Mouse (Mus musculus) erythroblast, adult 5-6 weeks (primary cell): ENCODE data around the gene Rorc. TPM values are rescaled to one million over a fixed set of nuclear protein-coding genes. Genes with fewer than 3 reads are reported as not detected.

Experiments used
- ATAC-seq: replicated peaks from 2 replicates; pipeline ENCODE4 v1.8.0; 2016; ENCODE audit warnings: moderate number of reproducible peaks, mild to moderate bottlenecking, moderate TSS enrichment, inconsistent platforms; ENCODE audit not compliant: poor library complexity, low FRiP score, severe bottlenecking
- total RNA-seq, 2 experiments: library from RNA; stranded (forward) in 1 of 2; stranded (reverse) in 1 of 2; fragments of 150-400 nt in 1 of 2; fragments of 200-764, 138-1000 nt in 1 of 2; gene quantifications; 2 replicates each; pipeline versions ENCODE4 v1.2.3 to v1.2.4; 2015 to 2017; ENCODE audit warnings: low replicate concordance in 2 of 2

Rorc gene
- total RNA-seq, 2 experiments from 2014 or later, result not detected

GRCm38 (mm10) chr3:94374636-94375035 is 2.0 kb downstream of the Rorc start:
- no peak for ATAC-seq

- no peak for ATAC-seq
Measured at GRCm38 (mm10) chr3:94375146-94375545, 2.6 kb downstream of the Rorc start.

- no peak for ATAC-seq
Measured at GRCm38 (mm10) chr3:94375861-94376260, 3.3 kb downstream of the Rorc start.

- ATAC-seq, result no peak
Measured at GRCm38 (mm10) chr3:94377028-94377923, 4.7 kb downstream of the Rorc start.

GRCm38 (mm10) chr3:94379831-94380510 is 7.4 kb downstream of the Rorc start:
- ATAC-seq, result no peak

- ATAC-seq, result no peak
Measured at GRCm38 (mm10) chr3:94382308-94382707, 9.7 kb downstream of the Rorc start.

- no peak for ATAC-seq
Measured at GRCm38 (mm10) chr3:94383476-94383875, 10.9 kb downstream of the Rorc start.

- ATAC-seq, result no peak
Measured at GRCm38 (mm10) chr3:94386671-94387070, 14.1 kb downstream of the Rorc start.

- ATAC-seq, result no peak
Measured at GRCm38 (mm10) chr3:94387391-94387790, 14.8 kb downstream of the Rorc start.

- ATAC-seq, result no peak
Measured at GRCm38 (mm10) chr3:94388047-94388446, 15.5 kb downstream of the Rorc start.

GRCm38 (mm10) chr3:94389420-94389819 is 16.8 kb downstream of the Rorc start:
- no peak for ATAC-seq

GRCm38 (mm10) chr3:94391001-94391400 is 18.4 kb downstream of the Rorc start:
- ATAC-seq, result no peak

GRCm38 (mm10) chr3:94392128-94392527 is 19.5 kb downstream of the Rorc start:
- no peak for ATAC-seq

GRCm38 (mm10) chr3:94393049-94393448 is 20.5 kb downstream of the Rorc start:
- ATAC-seq, result no peak

- ATAC-seq, result no peak
Measured at GRCm38 (mm10) chr3:94396336-94396735, 23.7 kb downstream of the Rorc start.

- no peak for ATAC-seq
Measured at GRCm38 (mm10) chr3:94396851-94397250, 24.3 kb downstream of the Rorc start.

GRCm38 (mm10) chr3:94398217-94398616 is 25.6 kb downstream of the Rorc start, which contains the start of gene Lingo4:
TSS of gene Lingo4 (plus strand) at chr3:94398517.
- ATAC-seq, result no peak

- no peak for ATAC-seq
Measured at GRCm38 (mm10) chr3:94398943-94399481, 26.4 kb downstream of the Rorc start.

- ATAC-seq, result no peak
Measured at GRCm38 (mm10) chr3:94399663-94400310, 27.2 kb downstream of the Rorc start.

- ATAC-seq, result no peak
Measured at GRCm38 (mm10) chr3:94402451-94402850, 29.9 kb downstream of the Rorc start.
